Mouse (Mus musculus) MEL-GATA-1-ER (cell line): ENCODE measurements around the gene Gm21885.

Source experiments
- DNase-seq: peaks from one replicate; pipeline ENCODE4 v3.0.0-alpha.2; 2012; ENCODE audit warnings: low read depth; ENCODE audit errors: extremely low read depth

Gene Gm21885

DNA sequence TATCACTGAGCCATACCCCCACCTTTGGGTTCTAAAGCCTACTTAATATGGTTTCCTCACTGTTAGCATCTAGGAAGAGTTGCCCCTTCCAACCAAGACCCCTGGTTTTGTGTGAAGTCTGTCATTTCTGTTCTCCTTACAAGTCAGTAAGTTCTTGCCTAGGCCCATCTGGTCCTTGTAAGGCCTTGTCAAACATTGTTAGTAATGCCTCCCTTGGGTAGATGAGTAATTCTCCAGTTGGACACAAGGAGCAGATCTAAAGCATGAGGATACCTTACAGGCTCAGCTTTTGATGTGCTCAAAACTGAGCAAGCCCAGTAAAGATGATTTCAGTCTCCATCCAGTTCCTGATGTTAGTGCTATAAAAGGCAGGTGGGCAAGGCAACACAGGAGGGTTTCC is 12.9 kb upstream of the Gm21885 start:
- no peak for DNase-seq

DNA sequence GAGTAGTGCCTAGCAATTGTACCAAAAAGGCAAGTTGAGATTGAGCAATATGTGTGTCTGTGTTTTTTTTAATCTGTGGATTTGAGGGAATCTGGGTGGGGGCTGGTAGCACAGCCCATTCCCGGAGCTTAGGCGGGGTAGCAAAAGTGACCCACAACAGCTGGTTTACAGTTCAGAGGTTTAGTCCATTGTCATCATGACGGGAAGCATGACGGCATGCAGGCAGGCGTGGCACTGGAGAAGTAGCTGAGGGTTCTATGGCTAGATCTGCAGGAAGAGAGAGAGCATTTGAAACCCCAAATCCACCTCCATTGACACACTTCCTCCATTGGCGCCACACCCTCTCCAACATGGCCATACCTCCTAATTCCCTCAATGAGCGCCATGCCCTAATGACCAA is 11.8 kb upstream of the Gm21885 start:
- no peak for DNase-seq

DNA sequence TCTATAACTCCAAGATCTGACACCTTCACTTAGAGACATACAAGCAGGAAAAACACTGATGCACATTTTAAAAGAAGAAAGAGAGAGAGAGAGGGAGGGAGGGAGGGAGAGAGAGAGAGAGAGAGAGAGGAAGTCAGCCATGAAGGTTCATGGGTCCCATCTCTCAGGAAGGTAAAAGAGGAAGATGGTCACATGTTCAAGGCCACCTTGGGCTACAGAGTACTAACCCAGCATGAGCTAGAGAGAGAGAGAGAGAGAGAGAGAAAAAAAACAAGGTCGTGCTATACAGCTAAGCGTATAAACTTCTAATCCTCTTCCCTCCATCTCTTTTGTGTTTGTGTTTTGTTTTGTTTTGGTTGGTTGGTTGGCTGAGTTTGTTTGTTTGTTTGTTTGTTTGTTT is 10.7 kb upstream of the Gm21885 start:
- peak; percentile 38 for DNase-seq

DNA sequence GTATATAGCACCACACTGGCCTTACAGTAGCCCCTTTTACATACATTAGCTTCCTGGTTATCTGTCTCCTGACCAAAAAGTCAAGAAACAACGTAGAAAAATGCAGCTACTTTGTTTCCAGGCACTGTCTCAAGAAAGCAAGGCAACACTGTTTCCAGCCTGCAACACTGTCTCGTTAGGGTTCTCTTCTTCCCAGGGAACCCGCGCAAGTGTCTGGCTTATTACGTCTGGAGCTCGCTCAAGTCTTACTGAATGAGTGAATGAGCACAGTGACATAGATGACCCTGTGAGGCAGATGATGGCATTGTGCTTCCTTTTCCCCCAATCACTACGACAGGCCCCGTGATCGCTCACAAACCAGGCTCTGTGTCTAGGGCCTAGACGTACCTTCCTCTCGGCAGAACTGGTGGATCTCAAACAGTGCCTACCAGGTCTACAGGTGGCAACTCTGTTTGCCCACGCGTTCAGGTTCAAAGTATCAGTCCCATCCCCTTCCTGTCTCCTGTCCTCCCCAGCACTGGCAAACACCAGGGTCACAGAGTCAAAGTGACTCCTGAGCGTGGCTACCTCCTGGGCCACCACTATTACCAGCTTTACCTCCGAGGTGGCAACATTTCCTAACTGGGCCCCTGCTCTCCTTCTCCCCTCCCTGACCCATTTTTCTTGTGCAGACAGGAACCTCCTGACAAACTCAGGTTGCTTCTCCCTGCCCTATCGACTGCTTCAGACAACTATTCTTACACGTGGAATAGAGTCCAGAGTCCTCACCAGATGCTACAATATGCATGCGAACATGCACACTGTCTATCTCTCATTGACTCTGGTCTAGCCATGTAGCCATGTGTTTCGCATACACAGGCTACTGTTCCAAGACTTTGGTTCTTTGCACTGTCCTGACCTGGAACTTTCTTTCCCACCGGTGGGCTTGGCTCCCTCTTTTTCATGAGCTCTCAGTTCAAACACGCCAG is 8.4 kb upstream of the Gm21885 start:
- DNase-seq, result no peak

DNA sequence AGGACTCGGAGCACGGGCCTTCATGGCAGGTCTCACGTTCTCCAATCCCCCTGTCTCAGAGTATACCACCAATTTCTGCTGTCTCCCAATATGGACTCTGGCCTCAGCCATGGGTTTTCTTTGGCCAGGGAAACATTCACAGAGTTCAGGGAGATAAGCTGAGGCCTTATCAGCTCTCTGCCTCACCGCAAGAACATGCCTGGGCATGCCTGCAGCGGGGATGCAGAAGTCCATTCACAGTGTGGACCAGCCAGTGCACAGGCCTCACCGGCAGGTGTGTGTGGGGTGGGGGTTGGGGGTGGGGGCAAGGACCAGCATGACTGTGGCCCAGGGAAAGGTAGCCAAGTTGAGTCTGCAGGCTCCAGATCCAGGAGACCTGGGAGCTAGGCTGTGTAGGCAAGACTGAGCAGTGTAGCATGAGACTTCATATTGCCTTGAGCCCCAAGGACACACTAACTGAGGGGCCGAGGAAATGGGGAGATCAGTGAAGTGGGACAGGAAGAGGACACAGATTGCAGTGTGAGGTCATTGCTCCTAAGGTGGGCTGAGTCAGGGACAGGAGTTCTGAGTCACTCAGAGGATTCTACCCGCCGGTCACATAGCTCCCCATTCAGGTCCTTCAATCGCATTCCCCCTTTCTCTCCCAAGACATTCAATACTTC is 7.3 kb upstream of the Gm21885 start:
- peak; percentile 17 for DNase-seq

DNA sequence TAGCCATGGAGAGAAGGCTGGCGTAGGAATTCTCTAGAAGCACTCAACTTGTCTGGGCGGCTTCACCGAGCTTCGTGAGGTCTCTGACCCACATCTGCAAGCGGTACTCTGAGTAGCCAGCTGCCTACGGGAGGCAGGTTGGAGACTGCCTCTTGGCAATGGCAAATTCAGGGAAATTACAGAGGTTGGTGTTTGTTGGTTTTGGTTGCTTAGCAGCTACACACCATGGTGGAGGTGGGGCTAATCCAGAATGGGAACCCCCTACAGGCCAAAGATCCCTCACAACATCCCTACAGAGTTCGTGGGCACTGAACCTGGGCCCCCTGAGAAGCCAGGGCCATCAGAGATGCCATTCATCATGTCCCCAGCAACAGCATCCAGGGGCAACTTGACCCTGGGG is 6.4 kb upstream of the Gm21885 start:
- DNase-seq, result no peak

DNA sequence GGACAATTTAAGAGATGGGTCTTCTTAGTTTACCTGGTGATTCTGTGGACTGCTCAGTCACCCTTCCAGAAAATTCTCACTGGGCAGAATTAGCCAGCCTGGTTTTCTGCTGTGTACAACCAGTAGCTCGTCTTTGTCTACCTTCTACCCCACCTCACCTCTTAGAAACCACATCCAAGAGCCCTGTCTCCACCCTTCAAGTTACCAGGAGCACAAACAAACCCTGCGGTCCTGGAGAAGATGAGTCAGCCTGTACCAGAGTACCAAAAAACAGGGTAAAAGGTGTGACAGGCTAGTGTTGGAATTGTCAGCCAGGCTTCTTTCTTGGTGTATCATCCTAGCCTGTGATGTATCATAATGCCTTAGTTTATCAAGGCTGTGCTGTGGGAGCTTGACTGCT is 6.0 kb upstream of the Gm21885 start:
- no peak for DNase-seq

DNA sequence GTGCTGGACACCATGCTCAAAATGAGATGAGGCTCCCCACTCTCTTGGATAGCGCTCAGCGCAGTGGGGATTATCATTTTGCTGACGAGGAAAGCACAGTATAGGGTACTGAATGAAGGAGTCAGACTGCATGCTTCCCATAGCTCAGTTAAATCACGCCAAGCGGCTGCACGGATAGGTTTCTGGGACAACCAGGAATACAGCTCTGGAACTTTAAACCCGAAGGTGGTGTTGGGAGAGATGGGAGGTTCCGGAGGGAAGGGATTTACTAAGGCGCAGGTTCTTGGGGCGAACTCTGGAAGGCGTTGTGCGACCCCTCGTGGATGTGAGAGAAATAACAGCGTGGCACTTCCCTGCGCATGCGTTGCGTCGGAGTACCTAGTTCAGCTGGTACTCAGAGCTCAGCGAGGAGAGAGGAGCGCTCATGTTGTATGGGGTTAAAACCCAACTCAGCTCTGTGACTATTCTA is 4.8 kb upstream of the Gm21885 start:
- DNase-seq, result peak; percentile 76

DNA sequence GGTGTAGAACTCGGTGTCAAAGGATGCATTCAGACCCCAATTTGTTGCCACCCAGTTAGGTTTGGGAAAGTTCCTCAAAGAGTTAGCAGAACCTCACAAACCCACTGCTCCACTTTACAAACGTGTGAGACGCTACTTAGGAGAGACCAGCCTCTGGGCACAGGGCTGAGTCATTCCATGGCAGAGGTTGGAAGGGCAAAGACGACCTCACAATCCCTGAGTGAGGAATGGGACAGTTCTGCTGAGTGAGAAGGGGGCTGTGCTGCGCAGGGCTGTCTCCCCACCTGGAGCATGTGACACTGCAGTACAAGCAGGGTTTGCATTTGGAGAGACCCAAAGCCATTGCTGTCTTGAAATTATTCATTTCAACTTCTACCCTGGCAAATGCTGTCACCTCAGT is 618 bp downstream of the Gm21885 start:
- no peak for DNase-seq

DNA sequence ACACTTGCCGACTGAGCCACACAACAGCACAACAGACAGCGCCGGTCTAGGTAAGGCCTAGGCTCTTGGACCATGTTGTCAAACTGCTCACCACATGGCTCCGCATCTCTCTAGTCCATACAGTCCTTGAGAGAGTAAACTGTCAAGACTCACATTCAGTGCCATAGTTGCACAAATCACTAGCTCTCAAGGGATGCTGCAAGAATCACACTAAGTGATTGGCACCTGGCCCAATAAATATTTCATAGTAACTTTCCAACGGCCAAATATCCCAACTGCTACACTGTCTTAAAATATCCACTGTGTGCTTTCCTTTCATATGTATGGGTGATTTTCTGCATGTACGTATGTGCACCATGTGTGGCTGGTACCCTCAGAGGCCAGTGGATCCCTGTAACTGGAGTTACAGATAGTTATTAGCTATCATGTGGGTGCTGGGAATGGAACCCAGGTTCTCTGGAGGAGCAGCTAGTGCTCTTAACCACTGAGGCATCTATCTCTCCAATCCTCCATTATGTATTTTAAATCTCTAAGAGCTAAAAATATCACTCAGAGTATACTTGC is 1.9 kb downstream of the Gm21885 start:
- DNase-seq, result no peak

DNA sequence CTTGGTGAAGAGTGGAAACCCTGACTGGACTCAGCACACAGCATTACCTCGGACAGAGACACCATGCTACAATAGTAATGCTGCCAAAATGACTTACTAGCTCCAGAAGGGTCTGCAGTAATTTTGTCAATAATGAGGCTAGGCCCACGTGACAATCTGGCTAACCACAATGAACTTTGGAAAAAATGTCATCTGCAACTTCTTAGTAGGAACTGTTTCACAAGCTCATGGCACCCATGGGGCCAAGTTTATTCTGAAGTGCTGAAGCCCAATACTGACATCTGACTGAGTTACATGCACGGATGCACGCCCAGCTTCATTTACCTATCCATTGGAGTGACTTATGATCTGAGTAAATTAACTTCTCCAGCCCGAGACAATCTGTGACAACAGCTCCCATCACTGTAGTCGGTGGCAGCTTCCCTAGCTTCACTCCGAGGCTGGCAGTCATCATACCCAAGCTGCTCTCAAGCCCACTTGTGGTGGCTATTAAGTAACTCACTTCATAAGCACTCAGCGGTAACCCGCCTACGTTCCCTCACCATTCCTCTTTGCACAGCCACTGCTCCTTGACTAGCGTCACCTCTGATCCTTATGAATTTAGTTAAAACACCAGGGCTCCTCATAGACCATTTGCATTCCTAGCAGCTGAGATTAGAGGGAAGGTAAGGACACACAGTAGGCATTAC is 4.4 kb downstream of the Gm21885 start:
- no peak for DNase-seq

DNA sequence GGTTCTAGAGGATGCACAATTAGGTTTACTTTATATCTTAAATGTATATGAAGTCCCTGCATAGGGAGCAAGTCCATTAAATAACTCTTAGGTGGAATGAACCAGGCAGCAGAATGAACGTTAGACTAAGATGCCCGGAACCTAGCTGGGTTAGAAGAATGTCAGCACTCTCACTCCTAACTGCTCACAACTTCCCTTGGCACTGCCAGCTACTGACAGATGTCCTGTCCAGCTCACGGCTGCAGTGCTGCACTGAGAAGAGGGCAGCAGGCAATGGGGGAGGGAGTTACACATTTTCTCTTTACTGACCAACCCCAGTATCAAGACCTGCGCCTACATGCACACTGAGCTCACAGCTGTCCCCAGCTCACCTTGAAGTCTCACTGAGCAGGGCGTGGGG is 5.4 kb downstream of the Gm21885 start:
- no peak for DNase-seq

DNA sequence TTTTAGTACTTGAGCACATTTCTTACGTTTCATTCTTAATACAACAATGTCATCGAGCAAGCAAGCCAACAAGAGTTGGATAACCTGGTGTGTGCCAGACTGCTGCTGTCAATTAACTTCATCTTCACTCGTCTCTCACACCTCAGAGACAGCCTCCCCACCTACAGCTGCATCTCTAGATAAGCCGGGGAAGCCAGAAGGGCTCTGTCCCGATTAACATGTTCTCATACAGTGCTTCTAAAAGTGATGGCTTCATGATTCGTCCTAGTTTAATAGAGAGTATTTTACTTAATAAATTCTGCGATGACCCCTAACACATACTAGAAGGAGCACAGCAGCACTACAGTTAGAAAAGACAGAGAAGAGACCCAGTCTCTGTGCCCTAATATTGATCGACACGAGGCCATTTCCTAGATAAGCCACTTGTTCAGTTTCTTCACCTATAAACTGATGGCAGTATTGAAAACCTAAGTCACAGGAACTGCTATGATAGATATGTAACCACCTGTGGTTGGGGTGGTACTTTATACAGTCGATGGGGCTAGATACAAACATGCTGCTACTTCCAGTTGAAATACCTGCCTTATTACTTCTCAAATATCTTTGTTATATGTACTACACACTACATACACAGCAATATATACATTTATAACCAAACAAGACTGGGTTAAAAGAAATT is 8.5 kb downstream of the Gm21885 start:
- no peak for DNase-seq

DNA sequence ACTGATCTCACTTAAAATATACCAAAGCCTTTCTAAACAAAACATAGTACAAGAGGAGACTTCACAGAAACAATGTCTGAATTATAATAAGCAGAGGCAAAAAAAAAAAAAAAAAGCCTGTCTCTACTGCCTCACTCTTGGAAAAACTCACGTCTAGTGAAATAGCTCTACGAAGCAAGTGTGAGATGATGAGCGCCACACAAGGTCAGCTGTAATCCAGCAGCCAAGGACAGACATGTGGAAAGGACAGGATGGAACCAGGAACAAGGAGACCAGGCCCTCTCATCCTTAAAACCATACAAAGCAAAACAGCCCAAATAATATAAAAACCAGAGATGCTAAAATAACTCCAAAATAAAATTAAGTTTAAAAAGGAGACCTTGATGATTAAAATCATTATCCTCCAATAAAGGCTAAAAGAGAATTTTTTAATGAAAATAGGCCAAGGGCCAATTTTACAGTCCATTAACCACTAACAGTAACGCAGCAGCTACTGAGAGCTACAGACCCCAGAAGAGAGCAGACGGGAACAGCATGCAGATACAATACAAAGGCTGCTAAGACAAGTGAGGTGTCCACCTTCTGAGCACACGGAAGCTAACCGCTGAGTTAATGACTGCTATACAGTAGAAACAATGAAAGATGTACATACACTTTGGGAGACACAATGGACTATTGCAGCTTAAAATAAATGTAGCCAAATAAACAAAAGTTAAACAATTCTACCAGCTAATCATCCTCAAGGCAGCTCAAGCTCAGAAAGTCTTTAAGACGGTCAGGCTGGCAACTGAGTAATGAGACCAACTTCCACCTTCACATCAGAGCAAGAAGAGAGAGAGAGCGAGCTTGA is 13.5 kb downstream of the Gm21885 start:
- DNase-seq, result no peak

DNA sequence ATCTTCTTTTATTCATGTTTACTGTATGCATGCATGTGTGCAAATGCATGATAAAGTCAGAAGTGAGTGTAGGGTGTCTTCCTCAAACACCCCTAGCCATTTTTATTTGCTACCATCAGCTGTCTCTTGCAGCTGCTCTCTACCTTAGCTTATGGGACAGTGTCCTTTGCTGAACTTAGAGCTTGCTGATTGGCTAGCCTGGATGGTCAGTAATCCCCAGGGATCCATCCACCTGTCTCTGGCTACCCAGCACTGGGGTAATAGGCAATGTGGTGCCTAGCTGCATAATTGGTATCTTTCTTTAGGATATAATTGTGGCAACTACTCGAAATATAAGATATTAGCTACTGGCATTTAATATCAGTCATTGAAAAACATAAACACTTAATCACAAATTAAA is 31.1 kb downstream of the Gm21885 start:
- DNase-seq, result no peak

DNA sequence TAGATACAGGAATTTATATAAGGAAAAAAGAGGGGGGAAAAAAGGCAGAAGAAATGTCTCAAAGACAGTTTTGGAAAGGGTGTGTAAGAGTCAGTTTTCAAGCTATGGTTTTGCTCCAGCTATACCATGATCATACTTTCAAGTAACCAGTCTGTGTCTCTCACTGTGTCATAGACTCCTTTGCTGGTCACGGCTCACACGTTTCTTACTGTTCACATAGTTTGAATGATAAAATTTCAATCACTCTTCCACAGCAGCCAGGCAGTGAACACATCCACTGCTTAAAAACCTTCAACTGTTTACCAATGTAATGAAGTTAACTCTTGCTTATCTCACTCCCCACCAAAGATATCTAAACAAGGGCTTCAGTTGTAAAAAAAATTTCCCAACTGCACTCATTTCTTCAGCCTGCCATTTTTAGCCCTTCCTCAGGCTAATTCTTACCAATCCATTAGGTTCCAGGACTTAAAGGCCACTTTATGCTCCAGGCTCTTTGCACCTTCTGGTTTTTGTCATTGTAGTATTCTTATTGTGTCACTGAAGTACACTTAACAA is 32.5 kb downstream of the Gm21885 start:
- no peak for DNase-seq

DNA sequence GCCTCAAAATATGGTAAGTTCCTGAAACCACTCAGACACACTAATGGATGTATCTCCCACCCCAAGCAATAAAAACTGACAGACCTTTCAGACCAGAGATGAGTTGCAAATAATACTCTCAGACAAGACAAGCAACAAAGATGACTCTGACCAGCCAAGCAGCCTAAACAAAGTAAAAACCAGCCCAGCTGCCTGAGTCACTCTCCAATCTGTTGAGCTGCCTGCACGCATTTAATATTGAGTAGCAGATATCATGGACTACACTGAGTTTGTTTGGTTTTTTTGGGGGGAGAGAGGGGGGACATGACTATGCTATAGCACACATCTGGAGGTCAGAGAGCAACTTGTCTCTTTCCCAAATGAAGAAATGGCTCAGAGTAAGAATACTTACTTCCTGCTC is 33.6 kb downstream of the Gm21885 start:
- no peak for DNase-seq

DNA sequence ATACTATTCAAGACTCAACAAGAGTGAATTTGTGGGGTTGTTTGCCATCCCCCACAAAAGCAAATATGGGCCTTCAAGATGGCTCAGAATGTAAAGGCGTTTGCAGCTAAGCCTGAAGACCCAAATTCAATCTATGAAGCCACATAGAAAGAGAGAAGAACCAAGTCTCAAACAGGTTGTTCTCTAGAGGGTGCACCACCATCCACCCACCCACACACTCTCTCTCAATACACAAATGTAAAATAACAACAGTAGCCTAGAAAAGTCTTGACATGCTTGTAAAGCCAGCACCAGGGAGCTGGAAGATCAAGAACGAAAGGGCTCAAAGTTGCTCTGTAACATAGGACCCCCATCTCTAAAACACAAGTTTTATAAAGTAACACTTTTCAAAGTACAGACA is 34.9 kb downstream of the Gm21885 start:
- DNase-seq, result no peak

DNA sequence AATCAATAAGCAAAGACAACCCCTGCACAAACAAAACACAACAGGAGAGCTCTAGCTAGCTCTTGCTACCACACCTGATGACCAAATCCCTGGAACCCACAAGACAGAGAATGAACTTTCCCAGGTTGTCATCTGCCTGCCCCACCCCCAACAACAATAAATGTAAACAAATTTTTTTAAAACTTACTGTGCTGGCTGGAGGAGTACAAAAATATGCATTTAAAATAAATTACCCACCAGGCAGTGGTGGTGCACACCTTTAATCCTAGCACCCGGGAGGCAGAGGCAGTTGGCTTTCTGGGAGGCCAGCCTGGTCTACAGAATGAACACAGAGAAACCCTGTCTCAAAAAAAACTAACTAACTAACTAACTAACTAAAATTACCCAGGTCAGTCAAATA is 35.3 kb downstream of the Gm21885 start:
- DNase-seq, result no peak

DNA sequence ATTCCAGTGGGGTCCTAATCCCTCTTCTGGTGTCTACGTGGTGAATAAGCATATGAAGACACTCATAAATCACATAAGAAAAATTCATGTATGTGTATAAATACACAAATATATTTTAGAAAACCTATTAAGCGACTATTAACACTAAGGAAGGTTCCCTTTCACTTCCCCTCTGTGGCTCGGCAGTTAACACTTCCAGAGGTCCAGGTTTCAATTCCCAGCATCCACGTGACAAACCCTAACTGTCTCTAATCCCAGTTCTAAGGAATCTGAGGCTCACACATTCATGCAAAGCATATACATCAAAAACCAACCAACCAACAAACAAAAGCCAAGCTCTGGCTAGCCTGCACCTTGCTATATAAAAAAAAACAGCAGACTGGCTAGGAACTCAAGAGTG is 35.8 kb downstream of the Gm21885 start:
- DNase-seq, result no peak
